Mouse (Mus musculus): ENCODE measurements at regions not wholly inside any gene's neighbourhood (a gene's known extent, or its start where the extent isn't known, plus 50 kb on each side); places are given as distances from the start of the nearest gene placed in this dataset.

GRCm38 (mm10) chr6:20833401-20833800 is 381.9 kb upstream of the Kcnd2 start:
- intact Hi-C loops (cut with DNase I), result loop anchor here (10.0 kb wide), 1 partner anchor 701 kb away; no protein-coding TSS in a partner anchor
- no peak for DNase-seq (ENCODE audit: low spot score)

- intact Hi-C loops (cut with DNase I), result loop anchor here (2.0 to 10.0 kb wide), 2 partner anchors 265 to 375 kb away; partner anchors contain the start of gene Kcnd2
These were observed 375.2 kb upstream of the Kcnd2 start for GRCm38 (mm10) chr6:20840149-20840548.

More at GRCm38 (mm10) chr6:20840149-20840548, 375.2 kb upstream of the Kcnd2 start:
- DNase-seq (ENCODE audit: low spot score), result no peak
